Mouse (Mus musculus) bone marrow macrophage, adult 2 months (primary cell): Measurements from ENCODE around the gene Slc15a5.

Experiments used
- CTCF ChIP-seq: IDR thresholded peaks from 2 replicates; pipeline ENCODE4 v1.5.1; 2012; ENCODE audit warnings: low read depth, mild to moderate bottlenecking, low read length, moderate library complexity
- POLR2A ChIP-seq: IDR thresholded peaks from 2 replicates; pipeline ENCODE4 v1.6.1; 2012; ENCODE audit warnings: mild to moderate bottlenecking, low read depth, low read length, borderline replicate concordance

- TF ChIP-seq POLR2A (no peak), CTCF (no peak)
These were observed 145.0 kb downstream of the Slc15a5 start for GRCm38 (mm10) chr6:137934545-137935298.
